Mouse (Mus musculus) lung, postnatal 25 days (tissue): Measurements from ENCODE around the gene Resp18.
"Not testable (repeated sequence)": the region's sequence is repeated elsewhere in the genome, so short reads cannot be mapped to it uniquely, and the experiment has no call there.

Experiments used
- DNase-seq: peaks from one replicate; pipeline ENCODE4 v3.0.0; 2022; ENCODE audit warnings: low spot score

Gene Resp18

GRCm38 (mm10) chr1:75236117-75237050, 41.8 kb downstream of the Resp18 start, which contains the start of gene Dnajb2:
Gene Dnajb2 (plus strand): TSS chr1:75236406.
- DNase-seq: peak; percentile 92

- peak; percentile 80 for DNase-seq
Observed at GRCm38 (mm10) chr1:75234606-75235005, 43.6 kb downstream of the Resp18 start.

- not testable (repeated sequence) for DNase-seq
Observed at GRCm38 (mm10) chr1:75232489-75232888, 45.7 kb downstream of the Resp18 start.

- no peak for DNase-seq
Observed at GRCm38 (mm10) chr1:75231664-75232152, 46.5 kb downstream of the Resp18 start, which contains the start of gene A630095N17Rik. Gene A630095N17Rik (minus strand): TSS chr1:75232102.

GRCm38 (mm10) chr1:75231224-75231623, 47.0 kb downstream of the Resp18 start:
- DNase-seq: no peak

GRCm38 (mm10) chr1:75230335-75230994, 47.8 kb downstream of the Resp18 start:
- no peak for DNase-seq

- no peak for DNase-seq
Observed at GRCm38 (mm10) chr1:75229158-75229557, 49.1 kb downstream of the Resp18 start.

- no peak for DNase-seq
Observed at GRCm38 (mm10) chr1:75227653-75228052, 50.6 kb downstream of the Resp18 start.

GRCm38 (mm10) chr1:75226138-75226537, 52.1 kb downstream of the Resp18 start:
- no peak for DNase-seq

- DNase-seq: no peak
Observed at GRCm38 (mm10) chr1:75225473-75225872, 52.7 kb downstream of the Resp18 start.

- DNase-seq: no peak
Observed at GRCm38 (mm10) chr1:75223532-75223931, 54.7 kb downstream of the Resp18 start.

- DNase-seq: no peak
Observed at GRCm38 (mm10) chr1:75222926-75223325, 55.3 kb downstream of the Resp18 start.
